ENCODE assay signal across 12 mouse cellular contexts in the genomic region with DNA sequence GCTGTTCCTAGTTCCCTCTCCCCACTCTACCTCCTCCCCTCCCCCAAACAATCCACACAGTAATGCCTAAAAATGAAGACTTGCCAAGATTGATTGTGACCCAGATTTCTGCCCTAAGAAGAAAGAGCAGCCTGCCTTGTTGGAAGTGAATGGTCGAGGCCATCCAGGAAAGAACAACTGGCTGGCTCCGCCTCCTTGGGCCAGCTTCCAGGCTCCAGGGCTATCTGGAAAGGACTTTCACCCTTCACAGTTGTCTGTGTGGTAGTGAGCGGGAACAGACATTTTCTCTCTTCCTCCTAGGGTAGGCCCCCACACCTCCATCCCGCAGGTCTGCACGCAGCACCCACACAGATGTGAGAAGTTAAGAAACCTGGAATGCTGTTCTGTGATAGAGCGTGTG. TPM values are rescaled to one million over a fixed set of nuclear protein-coding genes. Genes with fewer than 3 reads are reported as not detected.
DNase-seq lines count a peak whose midpoint lies in the region; ATAC-seq and TF ChIP-seq lines count a peak whose summit lies in the region.
"Had no signal": no experiment of that assay in that cellular context is flagged by ENCODE, and none has a peak within 500 bp of the region (broad histone marks: within the 10 kb centered on the region; RNA-seq: fewer than 3 reads in every experiment).

No protein-coding gene starts in this region.

- no peaks in the 10 kb centered on the region for H3K79me2 ChIP-seq in heart, adult 2 months (replicated peaks; ENCODE audit: control insufficient read depth, insufficient read depth, low read length)

- DNase-seq in heart, adult 2 months, result no peak
- peak; percentile 72 for DNase-seq in adrenal gland, adult 2 months
- DNase-seq in intestine, embryonic 14.5 days (ENCODE audit: low spot score), result no peak
- DNase-seq in liver, embryonic 11.5 days (ENCODE audit: low spot score), result no peak
- no peak for DNase-seq in layer of hippocampus, adult 18-20 months (ENCODE audit: low spot score in 2 of 2)
- DNase-seq in frontal cortex, postnatal 36 days (ENCODE audit: low spot score in 2 of 2), result no peak
- no peak for DNase-seq in T-cell, adult 2 months (ENCODE audit: low spot score)
- DNase-seq: lung, adult 18-20 months; right cerebral cortex, adult 18-20 months; thymus, postnatal 36 days had no signal

- TF ChIP-seq EP300 in heart, adult 2 months (IDR thresholded peaks at IDR 0.05; ENCODE audit: insufficient read depth, low read depth, low read length), result no peak

- no peak for TF ChIP-seq CTCF in heart, adult 2 months (IDR thresholded peaks at IDR 0.05)

- WGBS in heart, embryonic 13.5 days, result 55% methylated on average over 6 of the region's 6 CpGs
- whole genome bisulfite sequencing in heart, adult 2 months, result 50% methylated on average over 6 of the region's 6 CpGs
- WGBS in intestine, embryonic 14.5 days, result 62% methylated on average over 6 of the region's 6 CpGs
- 73% methylated on average over 6 of the region's 6 CpGs for WGBS in liver, embryonic 11.5 days

- H3K9ac ChIP-seq in heart, embryonic 13.5 days, result no peak overlapping the region
- no peak overlapping the region for H3K9ac ChIP-seq in heart, adult 2 months (ENCODE audit: low read depth, low read length)
- no peak overlapping the region for H3K9ac ChIP-seq in intestine, embryonic 14.5 days (ENCODE audit: low read length)
- no peak overlapping the region for H3K9ac ChIP-seq in liver, embryonic 11.5 days (ENCODE audit: low read depth, low read length)

- peaks cover 31% of the 10 kb centered on the region for H3K27me3 ChIP-seq in heart, embryonic 13.5 days (replicated peaks)
- peaks cover 4% of the 10 kb centered on the region for H3K27me3 ChIP-seq in heart, adult 2 months (ENCODE audit: control insufficient read depth, insufficient read depth, low read length)
- H3K27me3 ChIP-seq in intestine, embryonic 14.5 days (replicated peaks; ENCODE audit: control insufficient read depth, insufficient read depth, low read length), result peaks cover 25% of the 10 kb centered on the region
- H3K27me3 ChIP-seq in liver, embryonic 11.5 days (replicated peaks; ENCODE audit: control insufficient read depth, insufficient read depth, low read length), result peaks cover 9% of the 10 kb centered on the region

- H3K27ac ChIP-seq in heart, embryonic 13.5 days (replicated peaks), result no peak overlapping the region
- H3K27ac ChIP-seq in heart, adult 2 months, result no peak overlapping the region
- no peak overlapping the region for H3K27ac ChIP-seq in intestine, embryonic 14.5 days (ENCODE audit: low read depth)
- no peak overlapping the region for H3K27ac ChIP-seq in liver, embryonic 11.5 days (ENCODE audit: low read depth, low read length)

- no peak for TF ChIP-seq POLR2A in heart, adult 2 months (IDR thresholded peaks at IDR 0.05; ENCODE audit: insufficient read depth, low read depth, low read length)

- H3K36me3 ChIP-seq in heart, embryonic 13.5 days, result no peaks in the 10 kb centered on the region
- H3K36me3 ChIP-seq in heart, adult 2 months (ENCODE audit: control insufficient read depth, insufficient read depth, low read length), result no peaks in the 10 kb centered on the region
- H3K36me3 ChIP-seq in intestine, embryonic 14.5 days (ENCODE audit: control insufficient read depth, insufficient read depth, low read length), result no peaks in the 10 kb centered on the region
- no peaks in the 10 kb centered on the region for H3K36me3 ChIP-seq in liver, embryonic 11.5 days (ENCODE audit: control insufficient read depth, insufficient read depth, low read length)

- peaks cover 14% of the 10 kb centered on the region for H3K4me1 ChIP-seq in heart, embryonic 13.5 days
- no peaks in the 10 kb centered on the region for H3K4me1 ChIP-seq in heart, adult 2 months (ENCODE audit: control insufficient read depth, insufficient read depth, low read length)
- no peaks in the 10 kb centered on the region; the same call in 1 of the 2 replicates for H3K4me1 ChIP-seq in intestine, embryonic 14.5 days (replicated peaks; ENCODE audit: control insufficient read depth, insufficient read depth, low read length)
- H3K4me1 ChIP-seq in liver, embryonic 11.5 days (replicated peaks; ENCODE audit: control insufficient read depth, insufficient read depth, low read length), result peaks cover 35% of the 10 kb centered on the region

- ATAC-seq in heart, embryonic 13.5 days (ENCODE audit: extremely low read depth, insufficient number of reproducible peaks, low FRiP score, low TSS enrichment), result no peak
- 0 out of 2 replicates have a peak, but pooled peaks have one; percentile 34 for ATAC-seq in intestine, embryonic 14.5 days (replicated peaks; ENCODE audit: low FRiP score, low TSS enrichment, low read depth)
- ATAC-seq in liver, embryonic 11.5 days (replicated peaks; ENCODE audit: low FRiP score), result no peak
- ATAC-seq: forebrain, embryonic 14.5 days had no signal

- H3K4me3 ChIP-seq in heart, embryonic 13.5 days, result peak overlapping the region; percentile 21; the same call in 1 of the 2 replicates
- no peak overlapping the region for H3K4me3 ChIP-seq in heart, adult 2 months
- no peak overlapping the region for H3K4me3 ChIP-seq in intestine, embryonic 14.5 days (ENCODE audit: low read depth, low read length)
- H3K4me3 ChIP-seq in liver, embryonic 11.5 days (ENCODE audit: low read depth, low read length), result no peak overlapping the region

- intact Hi-C loops in heart, adult 2 months (cut with DNase I), result no loop called here

- peak overlapping the region; percentile 66 for H3K4me2 ChIP-seq in heart, embryonic 13.5 days
- H3K4me2 ChIP-seq in intestine, embryonic 14.5 days (ENCODE audit: low read length), result no peak overlapping the region
- H3K4me2 ChIP-seq in liver, embryonic 11.5 days, result peak overlapping the region; percentile 4; the same call in 1 of the 2 replicates

- no peaks in the 10 kb centered on the region for H3K9me3 ChIP-seq in heart, embryonic 13.5 days
- no peaks in the 10 kb centered on the region for H3K9me3 ChIP-seq in intestine, embryonic 14.5 days (ENCODE audit: control insufficient read depth, low read length)
- no peaks in the 10 kb centered on the region for H3K9me3 ChIP-seq in liver, embryonic 11.5 days (ENCODE audit: control insufficient read depth, low read length)

RNA-seq across cellular contexts. Expression of a gene that starts 4.3 kb away (rescaled TPM):
- 0.71 and 0.96 TPM in 2 replicates for polyA plus RNA-seq in heart, embryonic 13.5 days (2015; fragmentation: Nextera tagmentation; extraction: Ambion mirVana)
- under 1 TPM; 0.23 to 0.32 TPM for total RNA-seq in heart, adult 2 months (2021)
- 0.27 and 0.38 TPM in 2 replicates for polyA plus RNA-seq in heart, adult 2 months (2012; rRNA removed)
- 1 to 10 TPM; 2.0 to 3.6 TPM for total RNA-seq in adrenal gland, adult 2 months (2021)
- polyA plus RNA-seq in adrenal gland, adult 2 months (2012; rRNA removed), result 2.4 and 4.0 TPM in 2 replicates
- polyA plus RNA-seq in intestine, embryonic 14.5 days (2014; fragmentation: Nextera tagmentation; extraction: Ambion mirVana), result 0.56 and 0.74 TPM in 2 replicates
- 5.3 and 5.5 TPM in 2 replicates for polyA plus RNA-seq in liver, embryonic 11.5 days (2014; fragmentation: Nextera tagmentation; extraction: Ambion mirVana)
- 10 to 100 TPM; 26.5 to 27.8 TPM for total RNA-seq in layer of hippocampus, adult 18-20 months (2021)

RNA-seq across cellular contexts. Expression of a gene that starts 13.0 kb away (rescaled TPM):
- 3.1 and 4.0 TPM in 2 replicates for polyA plus RNA-seq in heart, embryonic 13.5 days (2015; fragmentation: Nextera tagmentation; extraction: Ambion mirVana)
- 10 to 100 TPM; 82.7 to 88.9 TPM for total RNA-seq in heart, adult 2 months (2021)
- 43.9 and 78.5 TPM in 2 replicates for polyA plus RNA-seq in heart, adult 2 months (2012; rRNA removed)
- 10 to 100 TPM in 1 of 2 experiments, 1 to 10 TPM in 1; 6.1 to 12.9 TPM for total RNA-seq in adrenal gland, adult 2 months (2021)
- polyA plus RNA-seq in adrenal gland, adult 2 months (2012; rRNA removed), result 4.8 and 5.1 TPM in 2 replicates
- polyA plus RNA-seq in intestine, embryonic 14.5 days (2014; fragmentation: Nextera tagmentation; extraction: Ambion mirVana), result 7.7 and 11.6 TPM in 2 replicates
- polyA plus RNA-seq in liver, embryonic 11.5 days (2014; fragmentation: Nextera tagmentation; extraction: Ambion mirVana), result 2.1 TPM in 2 replicates
- total RNA-seq in layer of hippocampus, adult 18-20 months (2021), result 100 to 1,000 TPM; 125 to 142 TPM

RNA-seq across cellular contexts. Expression of a gene that starts 25.6 kb away (rescaled TPM):
- polyA plus RNA-seq in heart, embryonic 13.5 days (2015; fragmentation: Nextera tagmentation; extraction: Ambion mirVana), result 45.9 and 47.2 TPM in 2 replicates
- total RNA-seq in heart, adult 2 months (2021), result 100 to 1,000 TPM; 200 to 222 TPM
- 133 and 177 TPM in 2 replicates for polyA plus RNA-seq in heart, adult 2 months (2012; rRNA removed)
- total RNA-seq in adrenal gland, adult 2 months (2021), result 100 to 1,000 TPM; 190 to 247 TPM
- 134 and 163 TPM in 2 replicates for polyA plus RNA-seq in adrenal gland, adult 2 months (2012; rRNA removed)
- 38.7 and 47.0 TPM in 2 replicates for polyA plus RNA-seq in intestine, embryonic 14.5 days (2014; fragmentation: Nextera tagmentation; extraction: Ambion mirVana)
- polyA plus RNA-seq in liver, embryonic 11.5 days (2014; fragmentation: Nextera tagmentation; extraction: Ambion mirVana), result 60.9 and 61.4 TPM in 2 replicates
- 10 to 100 TPM; 73.7 to 73.9 TPM for total RNA-seq in layer of hippocampus, adult 18-20 months (2021)
